Mouse (Mus musculus): ENCODE data around the gene Rab40c. TPM values are rescaled to one million over a fixed set of nuclear protein-coding genes. Genes with fewer than 3 reads are reported as not detected.

Gene Rab40c
- polyA plus RNA-seq, 1 experiment from 2014 or later = 52.2 TPM

DNA sequence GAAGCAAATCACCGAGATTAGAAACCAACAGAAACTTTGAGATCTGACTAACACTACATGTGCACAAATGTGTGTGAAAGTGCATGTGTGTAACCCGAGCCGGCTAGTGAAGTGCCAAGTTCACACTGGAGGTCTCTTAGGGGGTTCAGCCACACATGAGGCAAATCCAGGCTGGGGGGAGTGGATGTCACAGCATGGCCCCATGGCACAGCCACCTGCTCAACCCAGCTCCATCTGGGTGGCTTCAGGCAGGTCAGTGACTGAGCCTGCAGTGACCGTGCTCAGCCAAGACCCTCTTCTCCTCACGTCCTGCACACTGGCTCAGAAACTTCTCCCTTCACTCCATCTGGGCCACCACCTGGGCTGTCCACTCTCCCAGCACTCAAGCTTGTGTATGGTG, 30.5 kb upstream of the Rab40c start:
- H3K36me3 ChIP-seq (ENCODE audit: control insufficient read depth, insufficient read depth, low read length) = no peaks in the 10 kb centered on the region
- H3K27ac ChIP-seq (ENCODE audit: low read length) = no peak overlapping the region
- H3K4me2 ChIP-seq (ENCODE audit: low read length) = no peak overlapping the region
- ATAC-seq = no peak
- H3K4me3 ChIP-seq (ENCODE audit: low read depth, low read length) = no peak overlapping the region
- H3K9ac ChIP-seq (ENCODE audit: low read depth, low read length) = no peak overlapping the region
- 80% methylated on average over 5 of the region's 5 CpGs for WGBS
- H3K9me3 ChIP-seq (replicated peaks; ENCODE audit: control insufficient read depth, low read length, poor library complexity, severe bottlenecking) = no peaks in the 10 kb centered on the region
- peaks cover 4% of the 10 kb centered on the region for H3K4me1 ChIP-seq (ENCODE audit: control insufficient read depth, insufficient read depth, low read length)
- peaks cover 42% of the 10 kb centered on the region for H3K27me3 ChIP-seq (ENCODE audit: control insufficient read depth, insufficient read depth, low read depth, low read length)

- H3K4me2 ChIP-seq (ENCODE audit: low read length) = no peak overlapping the region
- H3K4me1 ChIP-seq (ENCODE audit: control insufficient read depth, insufficient read depth, low read length) = peaks cover 4% of the 10 kb centered on the region
- no peaks in the 10 kb centered on the region for H3K9me3 ChIP-seq (replicated peaks; ENCODE audit: control insufficient read depth, low read length, poor library complexity, severe bottlenecking)
- no peak overlapping the region for H3K27ac ChIP-seq (ENCODE audit: low read length)
- H3K36me3 ChIP-seq (ENCODE audit: control insufficient read depth, insufficient read depth, low read length) = no peaks in the 10 kb centered on the region
- peaks cover 35% of the 10 kb centered on the region for H3K27me3 ChIP-seq (ENCODE audit: control insufficient read depth, insufficient read depth, low read depth, low read length)
- no peak overlapping the region for H3K9ac ChIP-seq (ENCODE audit: low read depth, low read length)
- no peak overlapping the region for H3K4me3 ChIP-seq (ENCODE audit: low read depth, low read length)
- 78% methylated on average over 8 of the region's 8 CpGs for WGBS
- no peak for ATAC-seq
These were observed 28.5 kb upstream of the Rab40c start for GRCm38 (mm10) chr17:25948051-25948450.

DNA sequence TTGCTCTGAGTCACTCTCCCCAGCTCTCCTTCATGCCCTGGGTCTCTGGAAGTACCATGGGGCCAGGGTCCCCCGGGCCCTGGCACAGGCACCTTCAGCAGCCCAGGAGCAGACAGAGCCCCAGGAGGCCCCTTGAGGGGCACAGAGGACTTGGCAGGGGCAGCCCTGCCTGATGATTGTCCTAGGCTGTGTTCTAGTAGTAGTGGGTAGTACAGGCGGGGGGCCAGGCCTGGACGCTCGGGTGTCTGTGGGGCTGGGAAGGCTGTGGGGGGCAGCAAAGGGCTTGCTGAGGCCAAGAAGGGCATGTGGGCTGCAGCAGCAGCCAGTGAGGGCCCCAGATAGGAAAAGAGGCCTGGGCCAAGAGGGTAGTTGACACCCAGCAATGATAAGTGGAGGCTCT, 28.0 kb upstream of the Rab40c start:
- H3K36me3 ChIP-seq (ENCODE audit: control insufficient read depth, insufficient read depth, low read length) = no peaks in the 10 kb centered on the region
- H3K4me2 ChIP-seq (ENCODE audit: low read length) = no peak overlapping the region
- 92% methylated on average over 4 of the region's 4 CpGs for WGBS
- H3K9me3 ChIP-seq (replicated peaks; ENCODE audit: control insufficient read depth, low read length, poor library complexity, severe bottlenecking) = no peaks in the 10 kb centered on the region
- ATAC-seq = no peak
- no peak overlapping the region for H3K9ac ChIP-seq (ENCODE audit: low read depth, low read length)
- peaks cover 4% of the 10 kb centered on the region for H3K4me1 ChIP-seq (ENCODE audit: control insufficient read depth, insufficient read depth, low read length)
- H3K27me3 ChIP-seq (ENCODE audit: control insufficient read depth, insufficient read depth, low read depth, low read length) = peaks cover 30% of the 10 kb centered on the region
- no peak overlapping the region for H3K4me3 ChIP-seq (ENCODE audit: low read depth, low read length)
- no peak overlapping the region for H3K27ac ChIP-seq (ENCODE audit: low read length)

DNA sequence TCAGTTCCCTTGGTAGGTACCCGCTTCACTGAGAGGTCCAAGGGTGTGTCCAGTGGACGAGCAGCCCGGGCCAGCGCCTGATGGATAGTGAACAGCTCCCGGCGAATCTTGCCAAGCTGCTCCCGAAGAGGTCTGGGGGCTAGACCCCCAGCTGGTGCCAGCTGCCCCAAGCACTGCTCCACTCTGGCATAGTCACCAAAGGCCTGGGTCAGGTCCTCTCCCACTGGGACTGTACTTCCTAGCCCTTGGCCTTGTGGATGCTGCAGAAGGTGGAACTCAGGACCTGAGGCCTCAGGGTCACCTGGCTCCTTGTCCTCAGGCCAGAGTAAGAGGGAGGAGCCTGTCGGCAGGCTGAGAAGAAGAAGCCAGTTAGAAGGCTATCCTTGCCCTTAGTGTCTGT, 27.4 kb upstream of the Rab40c start:
- no peak overlapping the region for H3K4me2 ChIP-seq (ENCODE audit: low read length)
- H3K4me3 ChIP-seq (ENCODE audit: low read depth, low read length) = no peak overlapping the region
- H3K27me3 ChIP-seq (ENCODE audit: control insufficient read depth, insufficient read depth, low read depth, low read length) = peaks cover 23% of the 10 kb centered on the region
- H3K36me3 ChIP-seq (ENCODE audit: control insufficient read depth, insufficient read depth, low read length) = no peaks in the 10 kb centered on the region
- H3K4me1 ChIP-seq (ENCODE audit: control insufficient read depth, insufficient read depth, low read length) = peaks cover 7% of the 10 kb centered on the region; the same call in 1 of the 2 replicates
- WGBS = 84% methylated on average over 8 of the region's 8 CpGs
- H3K27ac ChIP-seq (ENCODE audit: low read length) = no peak overlapping the region
- no peak overlapping the region for H3K9ac ChIP-seq (ENCODE audit: low read depth, low read length)
- no peaks in the 10 kb centered on the region for H3K9me3 ChIP-seq (replicated peaks; ENCODE audit: control insufficient read depth, low read length, poor library complexity, severe bottlenecking)
- no peak for ATAC-seq

GRCm38 (mm10) chr17:25946349-25946748, 26.8 kb upstream of the Rab40c start:
- H3K36me3 ChIP-seq (ENCODE audit: control insufficient read depth, insufficient read depth, low read length) = no peaks in the 10 kb centered on the region
- peaks cover 18% of the 10 kb centered on the region for H3K27me3 ChIP-seq (ENCODE audit: control insufficient read depth, insufficient read depth, low read depth, low read length)
- H3K4me3 ChIP-seq (ENCODE audit: low read depth, low read length) = no peak overlapping the region
- peaks cover 6% of the 10 kb centered on the region; the same call in 1 of the 2 replicates for H3K4me1 ChIP-seq (ENCODE audit: control insufficient read depth, insufficient read depth, low read length)
- no peak overlapping the region for H3K27ac ChIP-seq (ENCODE audit: low read length)
- H3K4me2 ChIP-seq (ENCODE audit: low read length) = no peak overlapping the region
- ATAC-seq = no peak
- no peaks in the 10 kb centered on the region for H3K9me3 ChIP-seq (replicated peaks; ENCODE audit: control insufficient read depth, low read length, poor library complexity, severe bottlenecking)
- 73% methylated on average over 7 of the region's 7 CpGs for WGBS
- no peak overlapping the region for H3K9ac ChIP-seq (ENCODE audit: low read depth, low read length)

DNA sequence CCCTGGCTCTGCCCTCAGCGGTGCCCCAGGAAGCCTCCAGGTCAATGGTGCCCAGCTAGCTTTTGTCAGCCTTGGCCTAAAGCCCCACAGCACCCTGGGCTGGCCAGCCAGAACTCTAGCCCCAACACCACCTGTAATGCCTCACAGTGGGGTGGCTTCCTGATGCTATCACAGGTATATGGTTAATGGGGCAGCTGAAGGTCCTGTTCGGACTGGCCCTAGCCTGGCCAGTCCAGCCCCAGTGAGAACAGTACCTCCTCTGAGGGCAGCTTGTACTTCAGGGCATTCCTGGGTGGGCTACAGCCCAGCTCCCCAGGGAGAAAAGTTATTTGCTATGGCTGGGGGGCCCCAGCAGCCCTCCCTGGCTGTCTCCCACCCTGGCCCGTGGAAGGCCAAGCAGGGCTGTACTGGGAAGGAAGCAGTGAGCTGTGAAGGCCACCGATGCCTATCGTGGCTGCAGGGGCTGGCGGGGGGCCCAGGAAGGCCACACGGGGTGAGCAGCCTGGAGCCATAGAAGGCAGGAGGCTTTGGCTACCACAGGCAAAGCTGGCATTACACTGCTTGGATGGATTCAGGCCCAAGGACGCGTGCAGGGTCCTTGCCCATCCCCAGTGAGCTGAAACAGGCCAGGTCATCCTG, 26.1 kb upstream of the Rab40c start:
- ATAC-seq = no peak
- WGBS = 53% methylated on average over 9 of the region's 9 CpGs

DNA sequence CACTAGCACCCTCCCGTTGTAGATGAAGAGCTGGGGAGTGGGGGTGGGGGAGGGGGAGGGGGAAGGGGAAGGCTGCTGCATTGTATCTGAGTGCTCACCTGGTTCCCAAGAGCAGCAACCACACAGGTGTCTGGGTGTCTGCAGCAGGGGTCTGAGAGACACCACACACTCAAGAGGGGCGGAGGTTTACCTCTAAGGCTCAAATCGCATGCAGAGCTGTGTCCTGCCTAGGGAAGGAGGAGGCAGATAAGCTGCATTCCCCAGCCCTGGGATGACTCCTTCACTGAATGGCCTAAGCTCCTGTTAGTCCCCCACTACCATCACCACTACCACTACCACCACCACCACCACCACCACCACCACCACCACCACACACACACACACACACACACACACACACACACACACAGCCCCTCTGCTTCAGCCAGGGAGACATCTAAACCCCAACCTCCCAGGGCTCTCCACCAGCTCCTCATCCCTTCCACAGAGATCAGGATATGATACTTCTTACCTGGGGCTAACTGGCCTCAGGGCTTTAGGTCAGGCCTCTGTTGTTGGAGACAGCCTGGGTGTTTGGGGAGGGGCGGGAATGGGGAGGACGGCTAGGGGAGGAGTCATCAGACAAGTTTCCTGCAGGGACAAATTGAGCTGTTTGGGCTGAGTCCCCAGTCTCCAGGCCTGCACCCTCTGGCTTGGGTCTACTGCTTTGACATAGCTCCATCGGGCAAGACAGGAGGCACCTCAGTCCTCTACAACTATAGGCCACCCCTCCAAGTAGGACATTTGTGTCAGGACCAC, 25.0 kb upstream of the Rab40c start, which contains the start of the genes Pigq and Nhlrc4:
TSS of gene Pigq (minus strand) at position 571 of the 798 bp plus-strand sequence.
TSS of gene Nhlrc4 (minus strand) at position 596 of the 798 bp plus-strand sequence.
- H3K9ac ChIP-seq (ENCODE audit: low read depth, low read length) = no peak within 1 kb of the TSS
- no peaks in the 10 kb centered on the region for H3K9me3 ChIP-seq (replicated peaks; ENCODE audit: control insufficient read depth, low read length, poor library complexity, severe bottlenecking)
- H3K4me1 ChIP-seq (ENCODE audit: control insufficient read depth, insufficient read depth, low read length) = peaks cover 14% of the 10 kb centered on the region
- H3K27ac ChIP-seq (ENCODE audit: low read length) = no peak within 1 kb of the TSS
- H3K4me3 ChIP-seq (ENCODE audit: low read depth, low read length) = no peak within 1 kb of the TSS
- no peak within 1 kb of the TSS for H3K4me2 ChIP-seq (ENCODE audit: low read length)
- no peaks in the 10 kb centered on the region; the same call in 1 of the 2 replicates for H3K27me3 ChIP-seq (ENCODE audit: control insufficient read depth, insufficient read depth, low read depth, low read length)
- WGBS = 45% methylated on average over 5 of the region's 6 CpGs
- H3K36me3 ChIP-seq (ENCODE audit: control insufficient read depth, insufficient read depth, low read length) = no peaks in the 10 kb centered on the region
- no peak for ATAC-seq

More for the DNA sequence above, 26.1 kb upstream of the Rab40c start:
- H3K27me3 ChIP-seq (ENCODE audit: control insufficient read depth, insufficient read depth, low read depth, low read length) = peaks cover 11% of the 10 kb centered on the region
- H3K4me1 ChIP-seq (ENCODE audit: control insufficient read depth, insufficient read depth, low read length) = peaks cover 12% of the 10 kb centered on the region
- no peak overlapping the region for H3K9ac ChIP-seq (ENCODE audit: low read depth, low read length)
- no peak overlapping the region for H3K4me3 ChIP-seq (ENCODE audit: low read depth, low read length)
- H3K27ac ChIP-seq (ENCODE audit: low read length) = no peak overlapping the region
- H3K36me3 ChIP-seq (ENCODE audit: control insufficient read depth, insufficient read depth, low read length) = no peaks in the 10 kb centered on the region
- no peaks in the 10 kb centered on the region for H3K9me3 ChIP-seq (replicated peaks; ENCODE audit: control insufficient read depth, low read length, poor library complexity, severe bottlenecking)
- H3K4me2 ChIP-seq (ENCODE audit: low read length) = no peak overlapping the region

- ATAC-seq = no peak
- Histone ChIP-seq H3K4me1 (ENCODE audit: control insufficient read depth, insufficient read depth, low read length) (peaks cover 14% of the 10 kb centered on the region), H3K4me3 (ENCODE audit: low read depth, low read length) (no peak overlapping the region), H3K36me3 (ENCODE audit: control insufficient read depth, insufficient read depth, low read length) (no peaks in the 10 kb centered on the region), H3K4me2 (ENCODE audit: low read length) (no peak overlapping the region), H3K27me3 (ENCODE audit: control insufficient read depth, insufficient read depth, low read depth, low read length) (no peaks in the 10 kb centered on the region), H3K9me3 (replicated peaks; ENCODE audit: control insufficient read depth, low read length, poor library complexity, severe bottlenecking) (no peaks in the 10 kb centered on the region), H3K27ac (ENCODE audit: low read length) (no peak overlapping the region), H3K9ac (ENCODE audit: low read depth, low read length) (no peak overlapping the region)
- 74% methylated on average over 9 of the region's 9 CpGs for WGBS
These were observed 24.2 kb upstream of the Rab40c start for GRCm38 (mm10) chr17:25943769-25944168.

DNA sequence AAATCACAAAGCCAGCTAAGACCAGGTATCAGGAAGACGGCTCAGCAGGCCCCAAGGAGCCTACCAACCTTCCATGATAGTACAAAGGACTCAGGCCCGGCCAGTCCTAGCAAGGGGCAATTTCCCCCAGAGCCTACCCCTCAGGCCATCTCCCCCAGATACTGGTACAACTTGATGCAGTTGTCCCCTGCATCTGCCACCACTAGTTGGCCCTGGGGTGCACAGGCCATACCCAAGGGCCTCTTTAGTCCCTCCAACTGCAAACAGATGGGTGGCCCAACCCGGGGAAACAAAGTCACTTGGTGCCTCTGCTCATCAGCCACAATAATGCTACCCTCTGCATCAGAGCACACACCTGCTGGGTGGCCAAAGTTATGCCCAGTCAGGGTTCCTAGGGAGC, 23.7 kb upstream of the Rab40c start:
- H3K36me3 ChIP-seq (ENCODE audit: control insufficient read depth, insufficient read depth, low read length) = no peaks in the 10 kb centered on the region
- no peak overlapping the region for H3K4me3 ChIP-seq (ENCODE audit: low read depth, low read length)
- H3K9ac ChIP-seq (ENCODE audit: low read depth, low read length) = no peak overlapping the region
- H3K4me1 ChIP-seq (ENCODE audit: control insufficient read depth, insufficient read depth, low read length) = peaks cover 14% of the 10 kb centered on the region
- no peak overlapping the region for H3K27ac ChIP-seq (ENCODE audit: low read length)
- 80% methylated on average over 3 of the region's 3 CpGs for WGBS
- no peak overlapping the region for H3K4me2 ChIP-seq (ENCODE audit: low read length)
- no peak for ATAC-seq
- H3K27me3 ChIP-seq (ENCODE audit: control insufficient read depth, insufficient read depth, low read depth, low read length) = no peaks in the 10 kb centered on the region
- no peaks in the 10 kb centered on the region for H3K9me3 ChIP-seq (replicated peaks; ENCODE audit: control insufficient read depth, low read length, poor library complexity, severe bottlenecking)
